Mouse (Mus musculus): Measurements from ENCODE around the gene Plcl2. TPM values are rescaled to one million over a fixed set of nuclear protein-coding genes. Genes with fewer than 3 reads are reported as not detected.
A peak's percentile ranks its signal among the peaks of the same experiment; 100 is the strongest.

Gene Plcl2
- total RNA-seq, 2 experiments from 2014 or later: 51.9 to 56.6 TPM

DNA sequence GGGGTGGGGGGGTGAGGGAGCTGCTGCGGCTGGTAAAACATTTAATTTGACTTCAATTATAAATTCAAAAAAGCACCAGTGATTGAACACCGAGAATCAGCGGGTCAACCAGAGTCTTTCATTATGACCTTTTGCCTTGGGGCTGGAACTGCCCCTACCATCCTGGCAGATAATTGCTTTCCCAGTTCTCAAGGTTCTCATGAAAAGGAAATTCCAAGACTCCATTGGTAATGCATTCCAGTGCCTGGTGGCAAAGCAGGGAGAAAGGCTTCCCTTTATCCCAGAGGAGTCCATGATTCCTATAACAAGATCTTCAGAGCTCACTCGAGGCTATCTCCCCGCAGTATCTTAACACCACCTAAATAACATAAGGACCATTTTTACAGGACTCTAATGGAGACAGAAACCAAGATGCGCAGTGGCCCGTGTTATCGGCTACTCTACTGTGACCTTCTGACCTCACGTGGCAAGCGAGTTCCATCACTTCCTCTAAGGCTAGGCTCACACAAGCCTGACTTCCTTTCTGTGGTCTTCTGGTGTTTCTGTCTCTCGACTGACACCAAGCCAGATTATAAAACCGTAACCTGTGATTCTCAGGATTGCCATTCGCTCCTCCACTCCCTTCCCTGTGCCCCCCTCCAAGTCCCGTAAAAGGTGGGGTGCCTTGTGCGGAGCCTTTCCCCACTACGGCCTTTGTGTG, 10.0 kb upstream of the Plcl2 start:
- peak in 1 of 2 experiments; percentile 7 for DNase-seq (ENCODE audit: low spot score in 2 of 2)

DNA sequence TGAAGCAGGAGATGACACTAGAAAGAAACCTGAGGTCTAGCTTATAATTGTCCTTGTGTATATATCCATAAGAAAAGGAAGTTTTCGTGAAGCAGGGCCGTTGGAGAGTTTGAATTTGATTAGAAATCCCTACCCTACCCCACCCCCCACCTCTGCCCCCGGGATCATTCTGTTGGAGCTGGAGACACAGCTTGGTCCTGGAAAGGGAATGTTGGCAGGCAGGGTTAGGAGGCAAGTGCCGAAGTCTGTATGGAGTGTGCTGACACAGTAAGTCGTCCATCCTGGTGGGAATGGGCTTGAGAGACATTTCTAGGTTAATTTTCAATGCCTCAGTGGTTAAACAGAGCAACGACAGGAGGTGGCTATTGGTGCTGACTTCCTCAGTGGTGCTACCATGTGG, 8.4 kb upstream of the Plcl2 start:
- no peak for DNase-seq (ENCODE audit: low spot score in 2 of 2)

DNA sequence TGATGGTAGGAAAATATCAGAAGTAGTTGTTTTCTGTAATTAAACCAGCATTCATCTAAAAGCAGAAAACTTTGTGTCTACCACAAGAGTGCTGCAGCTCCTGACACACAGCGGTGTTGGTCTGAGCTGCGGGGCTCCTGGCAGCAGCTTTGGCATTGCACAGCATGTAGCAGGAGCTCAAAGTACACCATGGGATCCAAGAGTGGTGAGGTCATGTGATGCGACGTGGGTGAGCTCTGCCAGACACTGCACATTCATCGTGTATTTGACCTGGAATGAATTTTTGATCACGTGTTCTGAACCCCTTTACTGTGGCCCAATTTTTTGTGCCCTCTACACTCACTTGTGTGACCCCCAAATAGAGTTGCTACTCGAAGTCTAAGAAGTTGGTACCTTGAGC, 6.1 kb upstream of the Plcl2 start:
- DNase-seq (ENCODE audit: low spot score in 2 of 2): peak in 1 of 2 experiments; percentile 7

DNA sequence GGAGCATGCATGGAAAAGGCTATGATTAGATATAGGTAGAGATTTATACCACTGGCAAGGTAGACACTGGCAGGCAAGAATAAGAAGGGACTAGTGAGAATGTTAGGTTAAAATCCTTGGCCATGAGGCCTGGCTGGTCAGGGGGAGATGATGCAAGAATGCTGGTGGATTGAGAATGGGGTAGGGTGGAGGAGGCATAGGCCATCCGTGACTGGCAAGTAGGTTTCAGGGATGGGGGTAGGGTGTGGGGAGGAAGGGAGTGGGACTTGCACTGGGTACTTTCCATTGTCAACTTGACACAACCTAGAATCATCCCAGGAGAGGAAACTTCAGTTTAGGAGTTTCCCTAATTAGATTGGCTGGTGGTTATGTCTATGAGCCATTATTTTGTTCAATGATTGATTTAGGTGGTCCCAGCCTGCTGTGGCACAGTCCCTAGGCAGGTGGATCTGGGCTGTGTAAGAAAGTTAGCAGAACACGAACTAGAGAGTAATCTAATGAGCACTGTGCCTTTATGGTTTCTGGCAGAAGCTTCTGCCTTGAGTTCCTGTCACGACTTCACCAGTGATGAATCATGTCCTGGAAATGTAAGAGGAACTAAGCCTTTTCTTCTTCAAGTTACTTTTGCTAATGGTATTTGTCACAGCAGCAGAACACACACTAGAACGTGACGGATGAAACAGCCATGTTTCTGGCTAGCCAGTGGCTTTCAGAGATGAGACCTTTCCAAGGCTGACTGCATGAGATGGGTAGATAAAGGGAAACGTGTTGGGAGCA, 4.9 kb upstream of the Plcl2 start:
- DNase-seq (ENCODE audit: low spot score in 2 of 2): peak in 1 of 2 experiments; percentile 6

DNA sequence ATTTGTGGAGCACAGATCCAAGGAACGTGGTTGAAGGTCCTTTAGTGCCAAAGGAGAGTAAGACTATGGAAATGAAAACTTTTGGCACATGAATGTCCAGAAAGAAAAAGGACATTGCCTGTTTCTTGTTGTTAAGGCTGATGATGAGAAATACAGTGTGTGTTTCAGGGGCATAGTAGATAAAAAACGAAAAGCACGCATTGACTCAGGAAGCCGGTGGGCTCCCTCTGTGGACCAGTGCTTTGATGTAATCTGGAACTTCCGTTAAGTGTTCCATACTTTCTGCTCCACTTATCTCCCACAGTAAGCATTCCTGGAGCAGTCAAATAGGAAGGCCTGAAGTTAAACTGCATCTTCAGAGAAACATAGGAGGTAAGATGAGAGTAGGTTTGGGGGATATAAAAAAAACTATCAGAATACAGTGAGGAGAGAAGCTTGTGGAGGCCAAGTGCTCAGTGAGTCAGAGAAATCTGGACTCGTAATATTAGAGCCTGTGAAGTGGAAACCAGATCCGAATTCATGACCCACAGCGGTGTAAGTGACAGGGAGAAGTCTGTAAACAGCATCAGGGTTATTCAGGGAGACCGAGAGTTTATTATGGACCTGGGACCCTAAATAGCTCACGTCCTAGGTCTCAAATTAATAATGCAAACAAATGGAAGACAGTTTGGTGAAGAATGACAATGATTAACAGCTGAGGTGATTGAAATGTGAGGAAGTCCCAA, 3.1 kb upstream of the Plcl2 start:
- peak in 1 of 2 experiments; percentile 3 for DNase-seq (ENCODE audit: low spot score in 2 of 2)

DNA sequence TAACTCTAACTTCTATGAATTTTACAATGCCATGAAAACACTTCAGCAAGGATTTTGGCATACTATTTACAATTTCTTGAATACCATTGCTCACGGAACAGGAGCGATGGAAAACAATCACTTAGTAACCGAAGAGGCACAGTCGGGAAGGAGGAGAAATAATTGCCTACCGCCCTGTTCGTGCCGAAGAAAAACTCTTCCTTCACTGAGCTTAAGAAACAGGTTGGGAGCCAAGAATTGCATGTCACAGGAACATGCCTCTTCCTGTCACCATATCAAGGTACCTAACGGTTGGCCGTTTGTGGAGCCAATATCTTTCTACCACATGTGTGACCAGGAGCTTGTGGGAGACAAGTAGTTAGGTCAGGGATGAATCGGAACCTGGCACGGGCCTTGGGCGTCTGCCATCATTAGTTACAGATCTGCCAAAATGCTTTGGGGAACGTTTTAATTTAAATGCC, 2.3 kb upstream of the Plcl2 start:
- DNase-seq (ENCODE audit: low spot score in 2 of 2): no peak

DNA sequence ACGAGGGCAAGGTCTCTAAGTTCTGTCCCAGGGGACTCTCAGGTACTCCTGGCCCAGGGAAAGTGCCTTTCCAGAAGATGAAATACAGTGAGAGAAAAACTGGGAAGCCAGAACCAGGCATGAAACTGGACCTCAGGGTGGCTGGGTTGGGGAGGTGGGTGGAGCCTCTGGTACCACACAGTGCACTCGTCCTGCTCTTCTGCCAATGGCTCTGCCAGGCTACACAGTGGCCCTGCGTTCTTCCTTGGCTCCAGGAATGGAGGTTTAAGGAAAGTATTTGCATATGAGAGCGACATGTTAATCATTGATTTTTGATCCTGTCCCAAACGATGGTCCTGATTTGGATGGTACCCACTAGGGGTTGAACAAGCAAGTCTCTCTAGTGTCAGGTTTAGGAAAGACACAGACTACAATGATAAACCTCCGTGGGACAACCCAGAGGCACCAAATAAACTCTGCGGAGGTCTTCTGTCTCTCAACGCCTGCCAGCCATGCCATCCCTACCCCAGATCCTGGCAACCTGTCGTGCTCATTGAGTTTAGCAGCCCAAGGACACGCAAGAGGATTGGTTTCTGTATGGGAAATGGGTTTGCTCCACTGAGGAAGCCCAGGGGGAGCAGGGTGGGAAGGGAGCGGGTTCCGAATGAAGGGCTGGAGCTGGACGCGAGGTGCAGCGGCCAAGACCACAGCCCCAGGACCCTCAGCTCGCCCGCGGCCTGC, 988 bp upstream of the Plcl2 start:
- no peak for DNase-seq (ENCODE audit: low spot score in 2 of 2)

DNA sequence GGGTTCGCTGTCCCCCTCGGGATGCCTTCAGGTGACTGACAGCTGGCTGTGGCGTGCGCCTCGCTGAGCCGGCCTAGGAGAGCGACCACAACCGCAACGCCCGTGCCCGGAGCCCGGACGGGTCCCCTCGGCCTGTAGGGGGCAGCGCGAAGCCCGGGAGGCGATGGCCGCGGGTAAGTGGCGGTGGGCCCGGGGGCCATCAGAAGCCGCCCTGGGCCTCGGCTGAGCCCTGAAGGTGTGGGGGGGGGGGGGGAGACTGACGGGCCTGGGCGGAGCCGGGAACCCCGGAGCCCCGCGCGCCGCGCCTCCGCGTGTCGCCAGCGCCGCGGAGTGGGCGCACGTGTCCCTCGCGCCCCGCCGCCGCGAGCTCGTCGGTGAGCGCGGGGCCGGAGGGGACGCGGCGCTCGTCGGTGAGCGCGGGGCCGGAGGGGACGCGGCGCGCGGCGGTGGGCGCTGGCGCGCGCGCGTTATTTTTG, 390 bp upstream of the Plcl2 start:
- peak; percentile 78 to 81 for DNase-seq (ENCODE audit: low spot score in 2 of 2)

DNA sequence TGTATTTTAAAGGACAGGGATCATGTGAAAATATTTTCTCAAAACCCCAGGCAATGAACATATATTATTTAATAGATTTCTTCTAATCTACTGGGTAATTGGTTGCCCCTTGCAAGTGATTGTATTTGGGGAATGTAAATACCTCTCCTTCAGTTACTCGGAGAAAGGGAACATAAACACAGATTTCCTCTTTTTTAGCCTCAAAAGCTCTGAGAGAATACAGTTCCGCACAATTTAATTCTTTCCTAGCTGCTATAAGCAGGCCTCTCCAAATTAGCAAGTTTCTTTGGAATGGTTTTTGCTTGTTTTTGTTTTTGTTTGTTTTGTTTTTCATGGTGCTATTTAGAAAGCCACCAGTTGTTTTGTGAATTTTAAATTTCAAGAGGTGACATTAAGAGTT, 1.1 kb downstream of the Plcl2 start:
- no peak for DNase-seq (ENCODE audit: low spot score in 2 of 2)

DNA sequence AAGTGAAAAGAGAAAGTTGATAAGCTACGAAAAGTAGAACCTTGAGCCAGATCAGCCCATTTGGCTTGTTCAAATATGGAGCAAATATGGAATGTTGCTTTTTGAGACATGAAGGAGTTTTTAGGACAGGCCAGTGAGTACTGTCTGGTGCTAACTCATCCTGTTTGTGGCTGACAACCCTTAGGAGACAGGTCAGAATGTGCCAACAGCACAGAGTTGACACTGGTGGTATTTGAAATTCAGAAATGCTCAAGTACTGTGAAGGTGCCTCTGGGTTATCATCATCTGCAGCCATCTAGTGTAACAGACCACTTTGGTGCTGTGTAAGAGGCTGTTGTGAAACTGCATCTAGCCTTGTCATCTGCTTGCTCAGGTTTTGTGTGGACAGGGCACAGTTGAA, 1.5 kb downstream of the Plcl2 start:
- DNase-seq (ENCODE audit: low spot score in 2 of 2): peak in 1 of 2 experiments; percentile 9

DNA sequence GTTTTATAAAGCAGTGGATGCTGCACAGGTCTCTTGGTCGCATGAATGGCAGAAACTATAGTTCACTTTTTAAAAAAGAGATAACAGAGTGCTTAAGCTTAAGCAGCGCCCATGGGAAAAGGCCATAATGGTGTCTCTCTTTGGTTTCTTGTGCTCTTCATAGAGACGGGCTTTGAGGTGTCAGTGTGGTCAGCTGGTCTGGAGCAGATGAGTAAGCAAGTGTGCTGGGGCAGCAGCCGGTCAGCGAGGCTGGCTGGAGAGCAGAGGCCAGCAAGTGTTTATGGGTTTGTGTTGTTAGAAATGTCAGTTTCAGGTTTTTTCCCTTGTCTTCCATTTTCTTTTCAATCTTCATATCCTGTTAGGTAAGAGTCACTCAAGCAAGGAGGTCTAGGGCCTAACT, 3.0 kb downstream of the Plcl2 start:
- DNase-seq (ENCODE audit: low spot score in 2 of 2): peak in 1 of 2 experiments; percentile 10

DNA sequence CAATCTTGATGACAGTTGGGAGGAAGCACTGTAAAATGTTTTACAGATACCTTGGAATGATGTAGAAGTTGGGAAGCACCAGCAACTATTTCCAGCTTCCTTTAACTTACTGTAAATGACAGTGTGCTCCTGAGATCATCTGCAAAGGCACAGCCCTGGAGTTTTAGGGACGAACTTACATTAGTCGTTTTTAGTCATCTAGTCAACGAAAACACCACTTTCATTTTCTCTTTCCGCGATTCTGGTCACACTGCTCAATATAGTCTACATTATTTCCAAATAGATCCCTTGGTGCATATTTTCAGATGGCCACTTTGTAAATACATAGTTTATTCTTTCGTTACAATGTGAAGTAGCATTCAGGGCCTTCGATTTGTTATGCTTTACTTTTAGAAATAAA, 3.6 kb downstream of the Plcl2 start:
- DNase-seq (ENCODE audit: low spot score in 2 of 2): no peak

DNA sequence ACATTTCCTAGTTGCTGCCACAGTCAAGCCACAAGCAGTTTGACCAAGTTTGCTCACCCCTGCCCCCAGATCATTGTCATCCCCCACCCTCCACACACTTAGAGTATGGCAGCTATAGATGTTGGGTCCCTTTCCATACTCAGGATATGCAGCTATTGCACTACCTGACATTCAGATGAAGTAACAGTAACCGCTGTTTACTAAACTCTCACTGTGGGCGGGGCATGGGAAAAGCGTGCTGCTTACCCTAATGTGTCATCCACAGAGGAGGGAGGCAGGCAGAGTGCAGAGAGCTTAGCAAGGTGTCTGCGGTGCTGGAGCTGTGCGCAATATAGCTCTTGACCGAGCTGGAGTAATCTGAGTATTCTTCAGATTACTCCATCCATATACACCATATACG, 4.2 kb downstream of the Plcl2 start:
- peak in 1 of 2 experiments; percentile 7 for DNase-seq (ENCODE audit: low spot score in 2 of 2)

DNA sequence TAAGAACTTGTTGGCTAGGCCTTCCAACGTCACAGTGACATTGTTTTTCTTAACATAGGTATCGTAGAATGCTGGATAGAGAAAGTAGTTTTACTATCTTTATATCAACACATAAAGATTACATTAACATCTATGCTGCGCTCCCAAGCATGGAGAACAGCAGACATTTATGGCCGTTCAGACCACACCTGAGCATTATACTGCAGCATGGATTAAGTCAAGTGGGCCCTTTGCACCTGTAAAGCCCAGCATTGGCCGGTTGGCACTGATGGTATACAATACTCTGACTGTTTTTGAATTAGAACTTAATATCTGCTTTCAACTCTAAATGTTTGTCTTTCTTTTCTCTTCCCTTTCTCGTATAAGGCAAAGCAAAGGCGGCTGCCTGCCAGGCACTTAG, 4.8 kb downstream of the Plcl2 start:
- DNase-seq (ENCODE audit: low spot score in 2 of 2): peak in 1 of 2 experiments; percentile 4

DNA sequence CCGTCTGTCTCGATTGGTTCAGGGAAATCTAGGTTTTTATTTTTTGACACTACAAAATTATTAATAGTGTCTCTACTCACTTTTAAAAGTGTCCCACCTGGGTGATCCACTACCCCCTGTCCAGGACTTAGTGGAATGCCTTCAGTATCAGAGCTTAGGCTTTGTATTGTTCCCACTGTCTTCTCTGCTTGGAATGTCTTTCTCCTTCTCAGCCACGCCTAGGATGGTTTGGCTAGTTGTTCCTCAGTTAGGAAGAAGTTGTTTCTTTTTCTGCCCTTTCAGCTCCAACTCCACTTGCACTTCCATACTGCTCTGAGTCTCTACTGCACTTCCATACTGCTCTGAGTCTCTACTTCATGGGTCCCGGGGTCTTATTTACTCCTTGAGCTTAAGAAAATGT, 6.7 kb downstream of the Plcl2 start:
- no peak for DNase-seq (ENCODE audit: low spot score in 2 of 2)

DNA sequence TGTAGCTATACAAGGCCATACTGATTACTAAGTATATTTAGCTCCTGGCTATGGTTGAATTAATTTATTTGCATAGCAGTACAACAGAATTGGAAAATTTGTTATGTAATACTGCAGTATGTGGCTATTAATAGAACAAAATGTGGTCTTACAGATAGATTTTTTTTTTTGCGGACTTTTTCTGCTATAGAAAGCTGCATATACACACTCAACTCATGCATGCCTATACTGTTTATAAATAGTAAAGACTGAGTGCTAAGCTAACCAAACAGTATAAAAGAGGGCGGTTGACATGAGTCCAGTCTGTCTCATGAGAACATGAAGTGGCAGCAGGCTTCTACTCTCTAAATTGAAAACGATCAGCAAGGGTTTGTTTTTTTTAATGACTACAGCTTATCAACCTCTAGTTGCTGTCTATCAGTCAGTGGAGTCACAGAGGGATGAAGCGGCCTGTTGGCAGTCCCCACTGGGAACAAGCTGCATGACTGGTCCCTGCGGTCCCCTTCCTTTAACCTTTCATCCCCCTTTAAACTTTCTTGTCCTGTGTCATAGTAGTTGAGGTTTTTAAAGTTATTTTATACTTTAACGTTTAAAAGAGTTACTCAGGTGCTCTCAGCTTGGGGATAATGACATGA, 8.7 kb downstream of the Plcl2 start:
- no peak for DNase-seq (ENCODE audit: low spot score in 2 of 2)

DNA sequence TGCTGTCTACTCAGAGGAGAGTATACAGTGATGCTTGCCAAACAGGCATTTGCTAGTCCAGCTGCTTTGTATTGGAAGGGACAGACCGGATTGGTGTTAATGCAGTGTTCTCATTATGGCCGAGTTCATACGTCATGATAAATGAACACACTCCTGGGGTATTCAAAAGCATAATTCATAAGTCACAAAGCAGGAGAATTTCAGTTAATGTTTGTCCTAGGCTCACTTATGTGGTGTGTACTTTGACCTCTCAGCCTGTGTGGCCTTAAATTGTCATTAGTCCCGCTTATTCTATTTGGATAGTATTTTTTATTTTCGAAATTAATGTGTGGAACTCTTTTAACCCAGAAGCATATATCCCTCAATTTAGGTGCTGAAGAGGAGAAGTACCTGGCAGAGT, 10.4 kb downstream of the Plcl2 start:
- DNase-seq (ENCODE audit: low spot score in 2 of 2): no peak

DNA sequence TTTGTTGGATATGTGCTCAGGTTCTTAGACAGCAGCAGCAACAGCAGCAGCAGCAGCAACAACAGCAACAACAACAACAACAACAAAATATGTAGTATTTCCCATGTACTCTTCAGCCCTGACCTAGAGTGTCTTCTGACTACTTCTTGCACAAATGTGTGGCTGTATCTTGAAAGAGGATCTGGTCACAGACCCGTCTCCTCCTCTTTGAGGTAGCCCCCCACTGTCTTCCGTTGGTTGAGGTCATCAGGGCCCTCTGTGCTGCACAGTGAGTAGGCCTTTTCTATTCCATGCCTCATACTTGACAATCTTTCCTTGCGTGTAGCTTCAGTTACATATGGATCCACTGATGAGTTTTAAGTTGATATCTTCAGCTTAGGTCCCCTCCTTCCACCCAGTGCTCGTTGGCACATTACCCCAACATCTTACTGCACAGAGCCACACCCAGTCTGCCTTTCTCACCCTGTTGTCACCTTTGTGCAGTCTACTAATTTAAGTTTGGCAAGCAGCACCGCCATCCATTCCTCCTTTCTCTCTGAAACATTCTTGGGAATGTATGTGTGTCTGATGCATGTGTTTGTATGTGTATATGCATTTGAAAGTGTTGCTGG, 13.4 kb downstream of the Plcl2 start:
- no peak for DNase-seq (ENCODE audit: low spot score in 2 of 2)

DNA sequence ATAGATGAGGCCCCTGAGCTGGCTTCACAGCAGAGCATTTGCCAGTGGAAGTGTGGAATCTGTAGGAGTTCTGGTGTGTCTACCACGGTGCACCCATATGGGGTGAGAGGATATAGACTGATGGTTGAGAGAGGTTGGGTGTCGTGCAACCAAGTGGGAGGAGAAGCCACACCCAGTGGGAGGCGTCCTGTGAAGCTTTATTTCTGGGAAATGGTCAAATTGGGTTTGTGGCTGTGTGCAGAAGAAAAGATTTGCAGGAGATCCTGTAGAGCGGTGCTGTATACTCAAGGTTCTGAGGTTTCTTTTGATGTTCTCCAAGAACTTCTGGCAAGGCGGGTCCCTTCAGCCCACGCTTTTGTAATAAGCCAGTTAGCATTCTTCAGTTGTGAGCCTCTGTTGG, 15.8 kb downstream of the Plcl2 start:
- DNase-seq (ENCODE audit: low spot score in 2 of 2): no peak

DNA sequence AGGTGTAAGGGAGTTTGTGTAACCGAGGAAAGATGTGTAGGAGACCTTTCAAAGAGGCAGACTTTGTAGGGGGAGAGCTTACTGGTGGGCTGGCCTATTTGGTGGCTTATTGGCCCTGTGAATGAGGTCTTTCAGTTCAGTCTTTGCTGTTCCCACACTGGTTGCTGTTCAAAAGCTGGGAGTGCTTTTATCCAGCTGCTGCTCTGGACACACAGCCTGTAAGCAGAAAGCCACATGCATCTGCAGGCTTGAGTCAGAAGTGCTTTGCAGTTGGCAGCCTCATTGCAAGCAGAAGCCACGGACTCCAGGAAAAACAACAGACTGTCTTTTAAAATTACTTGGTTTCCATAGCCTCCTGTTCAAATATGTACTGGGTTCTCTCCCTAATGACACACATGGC, 16.6 kb downstream of the Plcl2 start:
- peak in 1 of 2 experiments; percentile 35 for DNase-seq (ENCODE audit: low spot score in 2 of 2)
